Mouse (Mus musculus): ENCODE results near the gene Akt2.

Gene Akt2

GRCm38 (mm10) chr7:27658712-27659663 is 67.6 kb downstream of the Akt2 start:
- peak; percentile 13; the same call in 1 of the 2 replicates for ATAC-seq (ENCODE audit: low TSS enrichment)

GRCm38 (mm10) chr7:27662038-27662437 is 70.7 kb downstream of the Akt2 start:
- ATAC-seq (ENCODE audit: low TSS enrichment): no peak

GRCm38 (mm10) chr7:27673064-27673574 is 81.8 kb downstream of the Akt2 start:
- ATAC-seq (ENCODE audit: low TSS enrichment): no peak

GRCm38 (mm10) chr7:27673575-27674131 is 82.3 kb downstream of the Akt2 start:
- ATAC-seq (ENCODE audit: low TSS enrichment): 0 out of 2 replicates have a peak, but pooled peaks have one; percentile 4

- ATAC-seq (ENCODE audit: low TSS enrichment): peak; percentile 48; the same call in 1 of the 2 replicates
These were observed 82.8 kb downstream of the Akt2 start for GRCm38 (mm10) chr7:27674195-27674521.

GRCm38 (mm10) chr7:27674522-27675221 is 83.3 kb downstream of the Akt2 start, which contains the start of gene Map3k10:
Map3k10 (minus strand) TSS chr7:27674598.
- ATAC-seq (ENCODE audit: low TSS enrichment): peak; percentile 97

GRCm38 (mm10) chr7:27675222-27675612 is 83.9 kb downstream of the Akt2 start:
- ATAC-seq (ENCODE audit: low TSS enrichment): no peak

- no peak; the same call in 1 of the 2 replicates for ATAC-seq (ENCODE audit: low TSS enrichment)
These were observed 91.9 kb downstream of the Akt2 start for GRCm38 (mm10) chr7:27683218-27683617.

- no peak for ATAC-seq (ENCODE audit: low TSS enrichment)
These were observed 93.9 kb downstream of the Akt2 start for GRCm38 (mm10) chr7:27685220-27685619.

- no peak for ATAC-seq (ENCODE audit: low TSS enrichment)
These were observed 94.3 kb downstream of the Akt2 start for GRCm38 (mm10) chr7:27685681-27686080.

- no peak for ATAC-seq (ENCODE audit: low TSS enrichment)
These were observed 95.7 kb downstream of the Akt2 start for GRCm38 (mm10) chr7:27687043-27687442.

- no peak for ATAC-seq (ENCODE audit: low TSS enrichment)
These were observed 96.5 kb downstream of the Akt2 start for GRCm38 (mm10) chr7:27687836-27688235.

- ATAC-seq (ENCODE audit: low TSS enrichment): no peak
These were observed 97.0 kb downstream of the Akt2 start for GRCm38 (mm10) chr7:27688246-27688788.

- ATAC-seq (ENCODE audit: low TSS enrichment): peak; percentile 97
These were observed 97.7 kb downstream of the Akt2 start, which contains the start of gene Zfp607b for GRCm38 (mm10) chr7:27688815-27689612. Zfp607b (plus strand) TSS chr7:27689340.

Data from frontal cortex, adult (tissue).